Mouse (Mus musculus): ENCODE data around the gene H2-D1.
"Not testable (repeated sequence)": the region's sequence is repeated elsewhere in the genome, so short reads cannot be mapped to it uniquely, and the experiment has no call there.

The H2-D1 gene

GRCm38 (mm10) chr17:35303756-35304350 lies 41.3 kb downstream of the H2-D1 start:
- DNase-seq (ENCODE audit: low read depth, low spot score) = no peak

- no peak for DNase-seq (ENCODE audit: low read depth, low spot score)
Measured at GRCm38 (mm10) chr17:35304478-35304877, 41.9 kb downstream of the H2-D1 start.

GRCm38 (mm10) chr17:35304921-35305320 lies 42.4 kb downstream of the H2-D1 start:
- DNase-seq (ENCODE audit: low read depth, low spot score) = not testable (repeated sequence)

Data from retina, postnatal 7 days (tissue).